Mouse (Mus musculus): Measurements from ENCODE around the gene Mcu.

Gene Mcu

DNA sequence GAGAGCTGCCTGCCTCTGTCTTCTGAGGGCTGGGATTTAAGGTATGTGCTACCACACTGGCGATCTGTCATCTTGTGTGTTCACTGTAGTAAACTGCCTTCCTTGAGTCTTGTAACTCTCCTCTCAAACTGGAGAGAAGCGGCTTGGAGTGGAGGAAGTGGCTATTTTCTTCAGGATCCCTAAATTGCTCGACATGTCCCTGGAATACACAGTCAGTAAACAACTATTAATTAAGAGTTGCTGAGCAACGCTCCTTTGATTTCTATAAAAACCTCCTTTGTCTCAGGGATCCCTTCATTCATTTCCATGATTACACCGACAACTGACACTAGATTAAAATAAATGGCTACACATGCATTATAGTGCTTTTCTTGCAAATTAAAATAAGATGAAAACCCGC, 78.4 kb downstream of the Mcu start:
- DNase-seq (ENCODE audit: inconsistent ontology term): peak; percentile 27

DNA sequence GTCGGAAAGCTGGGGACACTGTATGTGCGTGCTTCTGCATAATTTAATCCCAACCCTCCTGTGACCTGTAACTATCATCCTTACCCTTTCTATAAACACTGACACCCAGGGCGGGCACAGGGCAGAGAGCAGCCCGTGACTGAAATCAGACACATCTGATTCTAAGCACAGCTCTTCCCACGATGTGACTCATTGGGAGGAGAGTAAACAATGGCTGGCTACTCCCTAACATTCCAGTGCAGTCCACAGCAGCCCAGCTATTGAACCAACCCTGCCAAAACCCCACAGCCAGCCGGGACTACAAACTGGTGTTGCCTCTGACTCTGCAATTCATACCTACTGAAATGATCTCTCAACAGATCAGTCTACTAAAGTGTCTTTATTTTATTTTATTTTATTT, 78.9 kb downstream of the Mcu start:
- peak; percentile 80 for DNase-seq (ENCODE audit: inconsistent ontology term)

DNA sequence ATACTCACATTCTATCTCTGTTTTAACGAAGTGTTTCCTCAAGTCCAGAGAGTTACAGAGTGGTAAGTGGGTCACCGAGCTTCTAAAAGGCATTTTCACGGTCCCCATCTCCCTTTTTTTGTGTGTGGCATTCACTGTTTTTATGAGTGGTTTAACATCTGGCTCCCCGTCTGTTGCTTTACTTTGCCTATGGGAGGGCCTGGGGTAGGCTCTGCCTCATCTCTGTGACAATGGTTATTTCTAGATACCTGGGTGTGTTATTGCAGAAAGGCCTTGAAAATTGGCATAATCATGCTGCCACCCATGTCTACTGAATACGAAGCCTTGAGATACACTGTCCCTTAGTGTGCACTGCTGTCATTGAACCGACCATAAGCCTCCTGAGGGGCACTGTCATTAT, 84.2 kb downstream of the Mcu start:
- DNase-seq (ENCODE audit: inconsistent ontology term): no peak

DNA sequence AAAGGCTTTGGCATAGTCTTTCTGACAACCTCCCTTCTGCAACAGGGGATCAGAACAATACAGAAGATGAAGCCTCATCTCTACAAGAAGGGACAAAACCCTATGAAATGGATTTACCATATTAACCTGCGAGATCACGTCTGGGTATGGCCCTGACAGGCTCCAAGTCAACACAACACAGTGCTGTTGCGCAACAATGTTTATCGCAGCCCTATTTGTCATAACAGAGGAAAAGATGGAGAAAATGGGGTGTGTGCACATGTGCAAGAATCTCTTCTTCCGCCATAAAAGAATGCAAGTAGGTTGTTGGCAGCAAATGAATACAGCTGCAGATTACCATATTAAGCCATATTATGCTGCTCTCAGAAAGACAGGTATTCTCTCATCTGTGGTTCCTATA, 88.7 kb downstream of the Mcu start:
- DNase-seq (ENCODE audit: inconsistent ontology term): no peak

DNA sequence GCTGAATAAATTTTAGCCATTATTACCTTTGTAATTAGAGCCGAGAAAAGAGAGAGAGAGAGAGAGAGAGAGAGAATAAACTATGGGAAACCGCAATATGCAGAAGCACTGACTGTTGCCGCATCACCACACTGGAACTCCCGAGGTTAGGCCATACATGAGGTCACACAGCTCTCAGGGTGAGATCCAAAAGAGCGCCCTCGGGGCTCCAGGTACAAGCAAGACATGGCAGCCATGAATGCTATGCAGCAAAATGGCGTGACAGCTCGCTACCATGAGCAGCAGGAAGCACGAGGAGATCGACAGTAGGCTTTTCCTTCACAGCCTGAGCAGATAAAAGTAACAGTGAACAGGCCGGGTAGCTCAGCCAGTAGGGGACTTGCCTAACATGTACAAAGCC, 89.2 kb downstream of the Mcu start:
- DNase-seq (ENCODE audit: inconsistent ontology term): no peak

DNA sequence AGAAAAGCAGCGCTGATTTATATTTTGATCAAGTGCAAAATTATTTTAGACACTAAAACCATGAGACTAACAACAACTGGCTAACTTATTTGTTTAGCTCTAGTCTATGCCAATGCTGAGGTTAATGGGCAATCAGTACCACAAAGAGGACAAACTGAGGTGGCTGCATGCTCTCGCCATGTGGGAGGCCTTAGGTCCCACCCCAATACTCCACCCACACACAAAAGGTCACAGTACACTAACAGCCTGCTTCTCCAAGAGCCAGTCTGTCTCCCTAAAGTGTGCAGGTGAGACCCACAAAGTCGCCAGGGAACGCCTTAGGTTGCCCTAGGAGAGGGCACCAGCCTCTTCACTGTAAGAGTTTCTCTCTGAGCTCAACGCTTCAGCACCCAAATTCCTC, 91.8 kb downstream of the Mcu start:
- DNase-seq (ENCODE audit: inconsistent ontology term): no peak

DNA sequence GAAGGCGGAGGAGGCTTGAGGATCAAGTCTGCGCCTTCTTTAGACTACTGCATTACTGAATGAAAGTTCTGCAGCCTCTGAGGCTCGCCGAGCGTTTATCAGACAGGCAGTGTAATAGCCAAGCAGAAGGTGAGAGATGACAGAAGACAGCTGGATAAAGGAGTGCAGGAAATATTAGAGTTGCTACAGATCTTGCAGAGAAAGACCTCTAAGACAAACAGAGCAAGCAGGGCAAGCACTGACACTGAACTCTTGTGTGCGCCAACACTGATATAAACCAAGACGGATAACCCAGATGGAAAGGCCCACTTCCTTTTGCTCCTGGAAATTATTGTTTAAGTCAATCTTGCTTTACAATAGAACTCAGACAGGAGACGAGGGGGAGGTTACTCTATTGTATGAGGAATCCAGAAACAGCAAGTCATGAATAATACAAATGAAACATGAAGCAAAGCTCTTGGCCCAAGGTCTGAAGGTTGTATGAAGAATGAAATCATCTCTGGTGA, 92.6 kb downstream of the Mcu start:
- no peak for DNase-seq (ENCODE audit: inconsistent ontology term)

DNA sequence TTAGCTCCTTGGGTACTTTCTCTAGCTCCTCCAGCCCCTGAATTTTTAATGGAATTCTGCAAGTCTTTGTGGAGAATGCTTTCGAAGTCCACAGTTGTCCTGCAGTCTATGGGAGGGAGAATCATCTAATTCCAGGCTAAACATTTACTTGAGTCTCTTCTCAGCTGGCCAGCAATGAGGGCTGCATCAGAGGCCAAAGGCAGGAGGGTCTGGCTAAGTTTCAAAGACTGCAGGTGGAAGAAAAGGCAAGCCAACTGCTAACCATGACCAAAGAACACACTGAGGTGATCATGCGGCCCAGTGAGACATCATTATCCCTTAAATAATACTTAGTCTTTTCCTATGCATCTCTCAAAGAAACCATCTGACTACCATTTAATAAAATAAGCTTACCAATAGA, 95.8 kb downstream of the Mcu start:
- DNase-seq (ENCODE audit: inconsistent ontology term): no peak

DNA sequence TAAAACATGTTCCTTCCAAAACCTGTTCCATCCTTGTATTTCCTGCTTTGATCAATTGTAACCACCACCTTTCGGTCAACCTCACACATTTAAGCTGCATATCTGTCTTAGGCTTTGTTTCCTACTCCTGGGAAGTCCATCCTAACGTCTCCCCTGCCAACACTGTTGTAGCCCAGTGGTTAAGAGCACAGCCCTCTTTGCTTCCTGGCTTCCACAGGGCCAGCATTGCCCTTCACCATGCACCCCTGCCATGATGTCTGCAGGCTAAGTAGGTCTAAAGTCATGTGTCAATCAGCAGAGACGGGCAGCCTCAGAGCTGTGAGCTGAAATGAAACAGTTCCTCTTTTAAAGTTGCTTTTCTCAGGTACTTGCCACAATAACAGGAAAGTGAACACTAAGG, 97.1 kb downstream of the Mcu start:
- no peak for DNase-seq (ENCODE audit: inconsistent ontology term)

DNA sequence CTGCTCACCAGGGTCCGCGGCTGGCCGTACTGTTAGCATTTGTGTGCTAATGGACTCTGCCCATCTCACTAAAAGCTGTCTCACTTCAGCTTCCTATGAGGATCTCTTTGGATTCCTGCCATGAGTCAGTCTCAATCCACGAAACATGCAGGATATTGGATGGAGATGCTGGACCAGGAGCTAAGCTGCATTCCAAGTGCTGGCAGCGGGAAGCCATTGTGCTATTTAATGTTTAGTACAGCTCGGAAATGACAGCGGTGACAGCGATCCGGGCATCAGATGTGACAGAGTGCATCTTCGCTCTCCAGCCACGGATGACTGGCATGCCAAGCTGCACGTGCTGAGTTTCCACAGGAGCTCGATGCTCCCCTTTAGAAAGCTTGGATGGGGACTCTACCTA, 99.3 kb downstream of the Mcu start:
- peak; percentile 62 for DNase-seq (ENCODE audit: inconsistent ontology term)

DNA sequence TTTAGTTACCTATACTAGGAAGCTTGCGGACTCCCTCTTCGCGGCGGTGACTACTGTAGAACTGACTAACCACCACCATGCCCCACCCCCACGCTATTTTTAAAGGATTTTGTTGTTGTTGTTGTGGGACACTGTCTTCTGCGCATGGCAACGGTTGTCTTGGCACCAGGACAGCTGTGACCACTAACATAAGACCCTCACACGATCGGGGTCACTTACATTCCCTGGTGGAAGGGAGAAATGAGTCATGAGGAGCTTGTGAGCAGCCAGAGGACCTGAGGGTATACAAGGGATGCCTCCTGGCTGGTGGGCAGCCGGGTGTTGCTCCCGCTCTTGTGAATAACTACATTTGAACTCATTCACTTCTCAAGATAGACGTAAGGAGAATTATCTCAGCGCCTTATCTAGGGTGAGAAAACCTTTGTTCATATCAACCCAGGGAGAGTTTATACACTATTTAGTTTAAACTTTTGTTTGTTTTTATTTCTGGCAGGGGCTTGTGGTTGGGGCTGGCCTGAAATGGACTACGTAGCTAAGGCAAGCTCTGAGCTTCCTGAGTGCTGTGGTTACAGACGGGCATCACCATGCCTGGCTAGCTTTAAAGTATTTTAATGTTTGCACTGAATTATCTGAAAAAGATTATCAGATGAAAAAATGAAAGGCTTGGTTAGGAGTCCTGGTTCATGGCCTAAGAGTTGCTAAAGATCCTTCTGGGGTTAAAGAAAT, 101.6 kb downstream of the Mcu start:
- DNase-seq (ENCODE audit: inconsistent ontology term): peak; percentile 36

DNA sequence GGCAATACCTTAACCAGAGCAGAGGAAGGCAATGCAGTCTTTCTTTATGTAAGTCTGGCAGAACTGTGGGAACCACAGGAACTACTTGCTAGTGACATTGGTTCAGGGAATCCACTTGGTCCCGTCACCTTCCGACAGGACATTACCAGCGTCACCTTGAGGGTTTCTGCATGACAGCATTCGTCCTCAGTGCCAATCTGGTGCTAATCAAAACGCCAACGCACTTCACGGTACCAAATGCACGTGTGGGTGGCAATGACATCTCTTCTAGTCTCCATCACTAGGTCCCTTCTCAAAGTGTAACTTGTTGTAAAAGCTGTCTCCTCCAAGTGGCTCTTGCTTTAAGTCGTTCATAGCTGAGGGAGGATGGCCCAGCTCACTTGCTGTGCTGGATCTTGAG, 104.3 kb downstream of the Mcu start:
- DNase-seq (ENCODE audit: inconsistent ontology term): no peak

DNA sequence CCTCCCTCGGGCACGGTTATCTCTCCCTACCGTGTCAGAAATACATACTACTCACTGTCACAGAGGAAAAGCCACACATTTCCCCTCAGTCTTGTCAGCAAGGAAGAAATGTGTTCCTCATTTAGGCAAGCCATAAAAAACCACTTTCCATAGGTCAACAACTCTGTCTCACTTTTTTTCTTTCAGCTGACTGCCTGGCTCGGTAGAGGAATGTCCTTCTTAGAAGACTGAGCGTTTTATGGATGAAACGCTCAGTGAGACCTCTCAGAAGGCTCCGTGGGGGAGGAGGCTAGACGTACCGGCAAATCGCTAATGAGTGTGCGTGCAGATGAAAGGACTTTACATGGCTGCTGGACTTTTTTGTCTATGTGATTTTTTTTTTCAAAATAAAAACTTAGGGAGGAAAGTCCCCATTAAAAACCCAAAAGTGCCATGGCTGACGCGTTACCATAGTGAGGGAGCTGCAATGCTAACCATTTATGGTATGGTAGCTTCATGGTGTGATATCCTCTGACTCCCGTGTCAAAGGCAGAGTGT, 105.0 kb downstream of the Mcu start:
- DNase-seq (ENCODE audit: inconsistent ontology term): no peak

DNA sequence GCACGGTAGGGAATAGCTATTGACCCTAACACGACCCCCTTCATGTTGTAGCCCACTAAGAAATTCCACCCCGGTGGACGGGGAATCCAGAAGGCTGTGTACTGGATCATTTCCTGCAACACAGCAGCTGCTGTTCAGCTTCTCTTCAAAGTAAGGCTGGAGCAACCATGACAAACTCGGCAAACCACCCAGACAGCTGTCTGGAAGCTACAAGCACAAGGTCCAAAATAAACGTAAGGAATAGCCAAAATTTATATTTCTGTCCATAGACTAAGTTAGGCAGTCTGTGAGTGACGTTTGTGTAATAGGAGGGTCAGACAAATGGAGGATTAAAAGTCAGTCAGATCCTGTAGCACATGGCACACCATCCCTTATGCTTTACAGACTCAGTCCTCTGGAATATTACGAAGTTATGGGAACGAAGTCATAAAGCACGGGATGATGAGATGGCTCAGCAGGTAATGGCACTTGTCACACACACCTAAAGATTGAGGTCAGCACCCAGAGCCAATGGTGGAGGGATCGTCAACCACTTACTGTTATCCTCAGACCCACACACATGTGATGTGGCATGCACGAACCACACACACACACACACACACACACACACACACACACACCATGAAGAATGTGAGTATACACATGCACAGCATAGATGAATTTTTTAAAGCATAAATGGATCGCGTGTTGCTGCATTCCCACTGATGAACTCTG, 105.6 kb downstream of the Mcu start:
- DNase-seq (ENCODE audit: inconsistent ontology term): no peak

DNA sequence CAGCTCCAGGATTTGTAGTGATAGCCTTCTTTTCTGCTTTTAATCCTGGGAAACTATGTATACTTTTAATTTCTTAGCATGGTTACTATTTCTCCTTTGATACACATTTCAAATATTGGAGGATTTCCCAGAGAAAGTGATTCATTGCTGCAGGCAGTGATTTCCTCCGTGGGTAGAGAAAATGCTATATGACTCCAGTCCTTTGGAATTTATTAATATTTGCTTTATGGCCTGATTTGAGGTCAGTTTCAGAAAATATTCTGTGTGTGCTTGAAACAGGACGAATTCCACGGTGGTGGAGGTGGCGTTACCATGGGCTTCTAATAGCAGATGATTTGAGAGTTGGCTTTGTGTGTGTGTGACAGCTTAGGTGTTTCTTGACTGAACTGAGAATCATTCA, 107.3 kb downstream of the Mcu start:
- DNase-seq (ENCODE audit: inconsistent ontology term): peak; percentile 91

DNA sequence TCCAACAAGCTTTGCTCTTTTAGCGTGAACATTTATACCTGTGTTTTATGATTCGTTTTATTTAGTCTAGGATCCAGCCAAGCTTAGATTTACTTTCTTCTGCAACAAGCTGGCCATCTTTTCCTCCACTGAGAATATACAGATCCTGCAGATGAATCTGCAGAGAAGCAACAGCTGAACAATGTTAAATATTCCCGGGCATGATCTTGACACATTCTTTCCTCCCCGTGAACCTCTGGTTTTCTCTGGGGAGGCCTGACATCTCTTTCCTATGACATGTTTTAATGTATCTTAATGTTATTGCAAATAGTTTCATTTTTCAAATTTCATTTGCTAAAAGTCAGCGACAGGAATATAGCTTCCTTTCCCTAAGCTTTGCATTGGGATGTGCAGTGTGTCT, 109.8 kb downstream of the Mcu start:
- no peak for DNase-seq (ENCODE audit: inconsistent ontology term)

DNA sequence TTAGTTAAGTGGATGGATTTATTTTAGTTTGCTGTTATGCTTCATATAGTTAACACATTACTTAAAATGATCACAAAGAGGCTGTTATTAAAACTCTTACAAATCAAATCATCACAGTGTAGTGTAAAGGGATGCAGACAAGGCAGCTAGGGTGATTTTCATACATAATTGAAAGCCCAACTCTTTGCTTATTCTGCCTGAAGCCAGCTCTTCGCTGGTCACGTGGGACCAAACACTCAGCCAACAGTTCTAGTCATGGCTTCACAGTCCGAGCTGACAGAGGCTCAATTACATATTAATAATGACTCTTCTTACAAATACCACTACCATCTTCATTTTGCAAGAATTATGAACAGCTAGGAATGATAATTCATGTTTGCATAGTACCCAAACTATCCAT, 112.2 kb downstream of the Mcu start:
- peak; percentile 25 for DNase-seq (ENCODE audit: inconsistent ontology term)

DNA sequence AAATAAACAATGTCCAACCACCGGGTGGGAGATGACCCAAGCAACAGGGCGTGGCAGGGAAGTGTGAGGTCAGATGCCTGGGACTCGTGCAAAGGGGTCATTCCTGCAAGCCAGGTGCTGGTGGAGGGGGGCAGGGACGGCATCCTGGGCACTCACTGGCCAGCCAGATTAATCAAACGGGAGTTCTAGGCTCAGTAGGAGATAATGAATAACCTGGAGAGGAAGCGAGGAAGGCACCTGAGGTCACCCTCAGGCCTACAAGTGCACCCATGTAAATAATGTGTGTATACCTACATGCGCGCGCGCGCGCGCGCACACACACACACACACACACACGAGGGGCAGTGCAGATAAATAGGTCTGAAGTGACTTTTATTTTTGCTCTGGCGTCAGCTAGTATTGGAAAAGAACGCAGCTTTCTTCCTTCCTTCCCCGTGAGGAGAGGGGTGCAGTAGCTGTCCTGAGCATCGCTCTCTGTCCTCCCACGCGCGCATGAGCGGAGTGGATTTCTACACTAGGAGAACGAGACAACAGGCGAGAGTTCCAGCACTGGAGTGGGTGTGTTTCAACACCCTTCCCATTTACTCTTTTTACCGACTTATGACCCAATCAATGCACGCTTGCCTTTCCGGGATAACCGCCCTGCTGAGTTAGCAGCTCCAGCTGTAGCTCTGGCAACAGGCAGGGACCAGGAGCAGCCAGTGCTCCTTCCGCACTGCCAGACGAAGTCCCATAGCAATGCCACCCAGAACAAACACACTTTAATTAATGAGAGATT, 112.9 kb downstream of the Mcu start:
- DNase-seq (ENCODE audit: inconsistent ontology term): peak; percentile 18

DNA sequence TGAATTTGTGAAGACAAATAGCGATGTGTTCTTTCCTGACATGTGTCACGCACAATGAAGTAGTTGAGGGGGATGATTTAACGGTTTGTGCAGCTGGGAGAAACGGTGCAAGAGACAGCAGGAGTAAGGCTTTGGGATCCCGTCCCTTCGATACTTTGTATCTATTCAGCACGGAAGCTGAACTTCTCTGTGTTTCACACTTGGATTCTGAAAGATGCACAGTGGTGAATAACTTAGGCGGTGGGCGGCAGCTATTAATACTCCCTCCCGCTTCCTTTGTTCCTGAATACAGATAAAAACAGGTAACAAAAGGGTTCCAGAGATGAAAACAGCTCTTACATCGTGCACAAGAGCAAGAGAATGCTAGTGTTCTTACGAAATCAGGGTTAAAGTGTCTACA, 114.1 kb downstream of the Mcu start:
- no peak for DNase-seq (ENCODE audit: inconsistent ontology term)

DNA sequence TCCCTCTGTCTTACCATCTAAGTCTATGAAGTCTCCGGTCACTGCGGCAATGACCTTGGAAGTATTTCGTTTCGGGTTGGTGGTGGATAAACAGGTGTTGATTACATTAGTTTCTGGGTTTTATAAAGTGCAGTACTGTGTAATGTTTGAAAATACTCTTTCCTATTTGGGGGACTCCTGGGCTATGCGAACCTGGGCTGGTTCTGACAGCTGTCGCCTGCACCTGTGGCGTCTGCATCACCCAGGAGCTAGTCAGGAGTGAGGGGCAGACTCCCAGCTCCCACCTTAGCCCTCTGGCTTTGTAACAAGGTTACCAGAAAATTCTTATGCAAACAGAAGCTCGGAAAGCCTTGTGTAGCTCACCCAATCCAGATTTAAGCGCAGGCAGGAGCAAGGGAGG, 114.7 kb downstream of the Mcu start:
- no peak for DNase-seq (ENCODE audit: inconsistent ontology term)

DNA sequence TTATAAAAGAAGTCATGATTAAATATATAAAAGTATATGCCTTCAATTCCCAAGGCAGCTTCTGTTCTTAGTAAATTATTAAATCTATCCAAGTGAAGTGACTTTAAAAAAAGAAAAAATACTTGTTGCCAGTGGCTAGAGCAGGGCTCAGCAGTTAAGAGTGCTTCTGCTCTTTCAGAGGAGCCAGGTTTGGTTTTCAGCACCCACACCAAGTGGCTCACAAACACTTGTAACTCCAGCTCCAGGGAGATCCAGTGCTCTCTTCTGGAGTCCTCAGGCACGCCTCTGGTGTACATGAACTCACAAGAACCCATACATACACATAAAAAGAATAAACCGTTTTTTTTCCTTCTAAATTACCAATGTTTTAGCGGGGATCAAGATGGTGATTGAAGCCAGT, 116.3 kb downstream of the Mcu start:
- no peak for DNase-seq (ENCODE audit: inconsistent ontology term)

DNA sequence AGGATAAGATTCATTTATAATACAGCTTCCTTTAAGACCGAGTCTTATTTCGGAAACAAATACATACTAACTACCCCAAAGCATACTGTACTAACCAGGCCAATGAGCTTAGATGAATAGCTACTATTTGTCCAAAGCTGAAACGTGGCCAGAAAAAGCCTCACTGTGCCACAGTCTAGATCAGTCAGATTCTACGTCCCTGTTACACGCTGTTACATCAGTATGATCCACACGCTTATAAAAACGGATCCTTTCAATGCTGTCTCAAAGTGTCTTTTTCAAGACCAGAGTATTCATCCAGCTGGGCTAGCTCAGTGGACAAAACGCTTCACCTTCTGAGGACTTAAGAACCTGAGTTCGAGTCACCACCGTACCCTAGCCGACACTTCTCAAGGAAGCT, 119.5 kb downstream of the Mcu start:
- no peak for DNase-seq (ENCODE audit: inconsistent ontology term)
